ENCODE assay signal across 8 mouse cellular contexts in genomic region chr11:69417449-69418384, GRCm38 (mm10). TPM values are rescaled to one million over a fixed set of nuclear protein-coding genes. Genes with fewer than 3 reads are reported as not detected.
A peak's percentile ranks its signal among the peaks of the same experiment; 100 is the strongest.
DNase-seq lines count a peak whose midpoint lies in the region; ATAC-seq and TF ChIP-seq lines count a peak whose summit lies in the region.

No protein-coding gene starts in this region.

- H3K36me3 ChIP-seq in hindbrain, embryonic 11.5 days (ENCODE audit: control insufficient read depth, insufficient read depth, low read length), result no peaks in the 10 kb centered on the region
- no peaks in the 10 kb centered on the region for H3K36me3 ChIP-seq in lung, postnatal 0 days (ENCODE audit: insufficient read depth, low read length)

- peak overlapping the region; percentile 67 for H3K9ac ChIP-seq in hindbrain, embryonic 11.5 days (ENCODE audit: low read depth, low read length)
- peak overlapping the region; percentile 76 for H3K9ac ChIP-seq in lung, postnatal 0 days (replicated peaks; ENCODE audit: low read depth)

- peak overlapping the region; percentile 100 for H3K27ac ChIP-seq in hindbrain, embryonic 11.5 days (ENCODE audit: low read depth, low read length)
- H3K27ac ChIP-seq in lung, postnatal 0 days (ENCODE audit: low read length), result peak overlapping the region; percentile 98

- H3K27me3 ChIP-seq in hindbrain, embryonic 11.5 days (ENCODE audit: control insufficient read depth, insufficient read depth, low read length), result peaks cover 17% of the 10 kb centered on the region
- H3K27me3 ChIP-seq in lung, postnatal 0 days (replicated peaks; ENCODE audit: insufficient read depth, low read length), result no peaks in the 10 kb centered on the region

- TF ChIP-seq CTCF in lung, postnatal 0 days (IDR thresholded peaks at IDR 0.05), result no peak

- peak overlapping the region; percentile 80 for H3K4me3 ChIP-seq in hindbrain, embryonic 11.5 days (ENCODE audit: low read depth, low read length)
- peak overlapping the region; percentile 51 for H3K4me3 ChIP-seq in lung, postnatal 0 days (ENCODE audit: low read depth, low read length)

- DNase-seq in Muller cell, postnatal 12 days (ENCODE audit: inconsistent ontology term), result peak; percentile 100
- DNase-seq in cerebellum, postnatal 10 days, result peak; percentile 99 to 100
- DNase-seq in frontal cortex, postnatal 10 days (ENCODE audit: low spot score in 2 of 2), result peak; percentile 94 to 96
- peak; percentile 94 for DNase-seq in hindbrain, embryonic 11.5 days (ENCODE audit: low spot score)
- DNase-seq in layer of hippocampus, adult 9-11 months, result peak; percentile 91
- DNase-seq in lung, postnatal 0 days (ENCODE audit: low spot score), result peak; percentile 99
- peak; percentile 95 for DNase-seq in ovary, postnatal 10 days (ENCODE audit: low spot score)
- DNase-seq in thymus, postnatal 25 days, result peak; percentile 72

- peak overlapping the region; percentile 99 for H3K4me2 ChIP-seq in hindbrain, embryonic 11.5 days (replicated peaks; ENCODE audit: low read depth, low read length)
- H3K4me2 ChIP-seq in lung, postnatal 0 days (replicated peaks; ENCODE audit: low read depth, low read length), result peak overlapping the region; percentile 96

- TF ChIP-seq EP300 in lung, postnatal 0 days (IDR thresholded peaks at IDR 0.05), result peak; percentile 84

- peaks cover 17% of the 10 kb centered on the region for H3K4me1 ChIP-seq in hindbrain, embryonic 11.5 days (replicated peaks; ENCODE audit: control insufficient read depth, insufficient read depth, low read length)
- H3K4me1 ChIP-seq in lung, postnatal 0 days (ENCODE audit: insufficient read depth, low read depth, low read length), result peaks cover 22% of the 10 kb centered on the region

- peak; percentile 57 for ATAC-seq in hindbrain, embryonic 11.5 days (ENCODE audit: low FRiP score)
- peak; percentile 66 for ATAC-seq in lung, postnatal 0 days

- H3K9me3 ChIP-seq in hindbrain, embryonic 11.5 days (ENCODE audit: control insufficient read depth, low read length), result no peaks in the 10 kb centered on the region
- H3K9me3 ChIP-seq in lung, postnatal 0 days (ENCODE audit: low read length), result no peaks in the 10 kb centered on the region

- WGBS in hindbrain, embryonic 11.5 days, result under 1% methylated on average over 39 of the region's 39 CpGs
- under 1% methylated on average over 39 of the region's 39 CpGs for WGBS in lung, postnatal 0 days

RNA-seq across cellular contexts. Expression of gene Kdm6b, which starts 4.2 kb away (rescaled TPM):
- 33.7 and 40.9 TPM in 2 replicates for polyA plus RNA-seq in hindbrain, embryonic 11.5 days (2014; fragmentation: Nextera tagmentation; extraction: Ambion mirVana)
- 29.4 and 34.9 TPM in 2 replicates for polyA plus RNA-seq in lung, postnatal 0 days (2015; fragmentation: Nextera tagmentation; extraction: Ambion mirVana)

RNA-seq across cellular contexts. Expression of gene Tmem88, which starts 19.7 kb away (rescaled TPM):
- polyA plus RNA-seq in hindbrain, embryonic 11.5 days (2014; fragmentation: Nextera tagmentation; extraction: Ambion mirVana), result 15.7 and 17.1 TPM in 2 replicates
- polyA plus RNA-seq in lung, postnatal 0 days (2015; fragmentation: Nextera tagmentation; extraction: Ambion mirVana), result 96.5 and 101 TPM in 2 replicates

RNA-seq across cellular contexts. Expression of gene Cyb5d1, which starts 22.3 kb away (rescaled TPM):
- 32.7 and 45.2 TPM in 2 replicates for polyA plus RNA-seq in hindbrain, embryonic 11.5 days (2014; fragmentation: Nextera tagmentation; extraction: Ambion mirVana)
- 16.3 and 16.5 TPM in 2 replicates for polyA plus RNA-seq in lung, postnatal 0 days (2015; fragmentation: Nextera tagmentation; extraction: Ambion mirVana)

RNA-seq across cellular contexts. Expression of gene Naa38, which starts 22.4 kb away (rescaled TPM):
- 120 and 124 TPM in 2 replicates for polyA plus RNA-seq in hindbrain, embryonic 11.5 days (2014; fragmentation: Nextera tagmentation; extraction: Ambion mirVana)
- 126 and 142 TPM in 2 replicates for polyA plus RNA-seq in lung, postnatal 0 days (2015; fragmentation: Nextera tagmentation; extraction: Ambion mirVana)

RNA-seq across cellular contexts. Expression of gene Chd3, which starts 48.5 kb away (rescaled TPM):
- 44.3 and 57.1 TPM in 2 replicates for polyA plus RNA-seq in hindbrain, embryonic 11.5 days (2014; fragmentation: Nextera tagmentation; extraction: Ambion mirVana)
- 29.9 and 38.4 TPM in 2 replicates for polyA plus RNA-seq in lung, postnatal 0 days (2015; fragmentation: Nextera tagmentation; extraction: Ambion mirVana)

Comparison
In these comparisons a context has a peak if more than half of its experiments do, and no peak if none do; other contexts are left out.
1. Peak in every context shown above with its lines: DNase-seq, ATAC-seq, H3K4me3 ChIP-seq and H3K27ac ChIP-seq.